Mouse (Mus musculus): Measurements from ENCODE around the gene Cpm.
"Not testable (repeated sequence)": the region's sequence is repeated elsewhere in the genome, so short reads cannot be mapped to it uniquely, and the experiment has no call there.

The Cpm gene

DNA sequence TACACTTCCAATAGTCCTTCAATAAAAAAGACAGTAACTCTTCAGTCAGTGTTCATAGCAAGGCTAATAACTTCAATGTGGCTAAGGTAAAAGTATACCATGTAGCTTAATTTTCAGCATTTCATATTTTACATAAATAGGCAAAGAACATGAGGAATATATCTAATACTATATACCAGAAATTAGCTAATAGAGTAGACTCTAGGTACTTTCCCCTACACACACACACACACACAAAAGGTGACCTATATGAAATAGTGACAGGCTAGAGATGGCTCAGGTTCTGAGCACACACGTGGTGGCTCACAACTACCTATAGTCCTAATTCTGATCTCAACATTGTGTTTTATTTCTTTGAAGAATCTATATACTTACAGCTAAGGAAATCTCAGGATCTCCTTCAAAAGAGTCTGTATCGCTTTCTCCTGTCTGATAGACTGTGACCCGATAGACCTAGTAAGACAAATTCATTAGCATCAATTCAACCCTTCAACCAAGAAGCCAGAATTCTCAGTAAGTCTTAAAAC lies 61.5 kb downstream of the Cpm start:
- no peak for DNase-seq

DNA sequence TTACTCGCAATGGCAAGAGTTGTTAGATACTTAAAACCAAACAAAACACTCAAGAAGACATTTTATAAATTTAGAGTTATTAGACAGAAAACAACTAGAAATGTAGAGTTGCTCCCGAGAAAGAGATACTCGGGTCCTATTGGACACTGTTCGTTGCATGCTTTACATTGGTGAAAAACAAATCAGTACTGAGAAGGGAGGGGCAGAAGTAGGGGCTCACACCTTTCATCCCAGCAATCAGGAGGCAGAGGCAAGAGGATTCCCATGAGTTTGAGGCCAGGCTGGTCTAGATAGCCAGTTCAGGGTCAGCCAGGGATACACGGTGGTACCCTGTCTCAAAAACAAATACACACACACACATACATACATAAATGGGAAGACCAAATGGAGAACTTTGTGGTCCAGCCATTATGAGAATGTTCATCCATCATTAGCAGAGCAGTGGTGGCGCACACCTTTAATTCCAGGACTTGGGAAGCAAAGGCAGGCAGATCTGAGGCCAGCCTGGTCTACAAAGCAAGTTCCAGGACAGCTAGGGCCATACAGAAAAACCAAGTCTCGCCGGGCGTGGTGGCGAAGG lies 62.2 kb downstream of the Cpm start:
- DNase-seq = no peak

DNA sequence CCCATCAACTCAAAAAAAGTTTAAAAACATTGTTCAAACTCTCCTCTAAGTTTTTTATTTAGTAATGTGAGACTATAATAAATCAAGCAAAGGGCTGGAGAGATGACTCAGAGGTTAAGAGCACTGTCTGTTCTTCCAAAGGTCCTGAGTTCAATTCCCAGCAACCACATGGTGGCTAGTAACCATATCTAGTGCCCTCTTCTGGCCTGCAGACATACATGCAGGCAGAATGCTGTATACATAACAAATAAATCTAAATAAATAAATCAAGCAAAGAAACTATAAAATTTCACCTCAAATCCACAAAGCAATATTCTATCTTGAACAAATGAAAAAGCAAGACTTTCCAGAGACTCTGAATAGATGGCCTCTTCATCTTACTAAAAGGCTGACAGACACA lies 62.9 kb downstream of the Cpm start:
- no peak for DNase-seq

DNA sequence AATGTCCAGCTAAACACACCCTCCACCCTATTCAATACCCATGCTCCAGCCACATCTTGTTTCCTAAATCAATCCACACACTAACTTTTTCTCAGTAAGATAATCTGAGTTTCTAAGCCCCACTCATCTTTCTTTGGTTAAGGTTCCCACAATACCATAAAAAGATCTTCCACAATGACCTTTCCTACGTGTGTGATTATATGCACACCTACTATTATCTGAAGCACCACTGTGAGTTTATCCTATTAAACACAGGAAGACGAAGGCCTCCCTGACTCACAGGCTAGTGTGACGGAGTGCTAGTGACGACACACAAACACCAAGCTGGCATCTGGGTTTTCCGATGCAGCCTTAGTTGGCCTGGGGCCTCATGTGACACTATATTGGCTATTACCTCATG lies 63.7 kb downstream of the Cpm start:
- DNase-seq = no peak

DNA sequence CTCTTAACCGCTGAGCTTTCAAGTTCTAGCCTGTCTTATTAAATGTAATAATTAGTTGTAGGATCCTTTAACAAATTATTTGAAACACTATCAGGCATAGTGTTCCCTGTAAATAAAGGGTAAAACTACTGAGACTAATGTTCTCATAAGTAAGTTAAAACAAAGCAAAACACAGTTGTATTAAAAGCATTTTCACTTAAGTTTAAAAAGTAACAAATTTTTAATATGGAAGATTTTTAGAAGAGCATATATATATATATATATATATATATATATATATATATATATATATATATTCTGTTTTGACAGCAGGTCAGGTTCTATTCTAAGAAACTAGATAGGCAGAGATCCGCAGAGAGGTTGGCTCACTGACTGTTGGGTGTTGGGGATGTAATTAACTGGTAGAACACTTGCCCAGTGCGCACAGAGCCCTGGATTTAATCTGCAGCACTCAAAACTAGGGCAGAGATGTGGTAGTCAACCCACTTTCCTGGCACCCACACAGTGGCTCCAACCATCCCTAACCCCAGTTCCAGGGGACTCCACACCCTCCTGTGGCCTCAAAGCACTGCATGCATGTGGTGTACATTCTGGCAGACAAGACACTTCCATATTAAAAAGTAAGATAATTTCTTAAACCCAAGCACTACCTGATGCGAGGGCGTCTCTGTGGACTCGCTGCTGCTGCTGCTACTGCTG lies 65.1 kb downstream of the Cpm start:
- DNase-seq = no peak

DNA sequence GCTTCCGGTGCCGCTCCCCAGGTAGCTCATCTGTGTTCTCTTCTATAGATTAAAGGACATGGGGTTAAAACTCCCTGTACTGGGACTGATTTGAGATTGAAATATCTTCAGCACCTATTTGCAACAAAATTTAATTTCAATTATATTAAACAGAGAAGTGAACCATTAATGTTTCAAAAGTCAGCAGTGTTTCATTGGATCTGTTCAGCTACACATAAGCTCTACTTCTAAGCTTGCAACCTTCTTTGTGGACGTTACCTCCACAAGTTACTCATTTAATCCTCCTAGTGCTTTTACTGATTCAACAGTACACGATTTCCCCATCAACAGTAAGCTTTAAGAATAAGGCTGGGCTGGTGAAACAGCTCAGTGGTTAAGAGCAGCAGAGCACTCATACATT lies 65.7 kb downstream of the Cpm start:
- DNase-seq = no peak

DNA sequence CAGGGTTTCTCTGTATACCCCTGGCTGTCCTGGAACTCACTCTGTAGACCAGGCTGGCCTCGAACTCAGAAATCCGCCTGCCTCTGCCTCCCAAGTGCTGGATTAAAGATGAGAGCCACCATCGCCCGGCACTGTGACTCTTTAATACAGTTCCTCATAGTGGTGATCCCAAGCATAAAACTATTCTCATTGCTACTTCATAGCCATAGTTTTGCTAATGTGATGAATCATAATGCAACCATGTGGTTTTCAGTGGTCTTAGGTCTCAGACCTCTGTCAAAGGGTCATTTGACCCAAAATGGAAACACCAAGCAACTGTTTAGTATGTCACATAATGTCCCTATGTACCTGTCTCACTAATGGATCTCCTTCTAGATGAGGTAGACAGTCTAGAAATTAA lies 66.3 kb downstream of the Cpm start:
- no peak for DNase-seq

DNA sequence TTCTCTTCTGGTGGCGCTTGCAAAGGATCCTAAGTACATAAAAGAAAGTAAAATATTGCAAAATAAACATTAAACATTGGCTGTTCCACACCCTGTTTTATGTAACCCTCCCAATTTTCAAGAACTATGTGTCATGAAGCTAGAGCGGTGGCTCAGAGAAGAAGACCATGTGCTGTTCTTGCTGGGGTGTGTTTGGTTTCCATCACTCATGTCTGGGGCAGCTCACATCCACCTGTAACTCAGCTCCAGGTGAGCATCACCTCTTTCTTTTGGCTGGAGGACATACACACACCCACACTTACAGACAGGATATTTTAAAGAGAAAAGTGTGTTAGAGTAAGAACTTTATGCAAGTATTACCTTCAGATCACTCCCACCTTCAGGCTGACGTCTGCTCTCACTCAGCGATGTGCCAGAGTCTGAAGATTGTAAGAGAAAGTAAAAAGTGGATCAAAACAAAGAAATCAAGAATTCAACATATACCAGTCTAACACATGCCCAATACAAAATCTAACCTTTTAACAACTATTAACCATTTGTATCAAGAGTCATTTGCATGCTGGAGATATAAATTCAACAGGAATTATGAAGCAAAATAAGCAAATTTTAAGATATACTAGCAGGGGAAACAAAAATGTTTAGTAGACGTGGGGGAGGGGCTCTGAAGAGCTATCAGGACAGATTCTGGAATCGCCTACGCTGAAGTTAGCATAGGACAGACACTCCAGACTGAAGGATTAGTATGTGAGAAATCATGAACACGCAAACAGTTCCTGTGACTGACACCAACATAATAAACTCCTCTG lies 66.9 kb downstream of the Cpm start:
- no peak for DNase-seq

DNA sequence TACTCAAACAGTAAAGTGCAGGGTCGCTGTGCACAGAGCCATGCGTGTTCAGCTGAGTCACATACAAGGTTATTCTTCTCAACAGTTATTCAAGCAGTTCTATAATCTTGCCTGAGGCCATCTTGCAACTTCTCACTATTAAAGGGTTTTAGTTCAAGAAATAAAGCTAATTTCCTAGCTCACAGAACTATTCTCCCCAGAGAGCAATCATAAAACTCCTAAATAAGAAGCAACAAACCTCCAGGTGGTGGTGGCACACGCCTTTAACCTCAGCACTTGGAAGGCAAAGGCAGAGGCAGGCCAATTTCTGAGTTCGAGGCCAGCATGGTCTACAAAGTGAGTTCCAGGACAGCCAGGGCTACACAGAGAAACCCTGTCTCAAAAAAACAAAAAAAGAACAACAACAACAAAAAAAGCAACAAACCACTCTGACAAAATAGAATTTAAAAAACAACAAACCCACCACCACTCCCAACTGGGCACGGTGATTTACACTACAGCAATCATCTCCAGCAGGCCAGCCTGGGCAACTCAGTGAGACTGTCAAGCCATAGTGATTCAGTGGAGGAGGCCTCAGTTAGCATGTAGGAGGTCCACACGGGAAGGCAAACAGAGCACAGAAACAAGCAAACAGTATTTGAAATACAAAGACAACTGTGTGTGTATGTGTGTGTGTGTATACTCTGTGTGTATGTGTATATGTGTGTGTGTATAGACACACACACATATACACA lies 67.7 kb downstream of the Cpm start:
- no peak for DNase-seq

DNA sequence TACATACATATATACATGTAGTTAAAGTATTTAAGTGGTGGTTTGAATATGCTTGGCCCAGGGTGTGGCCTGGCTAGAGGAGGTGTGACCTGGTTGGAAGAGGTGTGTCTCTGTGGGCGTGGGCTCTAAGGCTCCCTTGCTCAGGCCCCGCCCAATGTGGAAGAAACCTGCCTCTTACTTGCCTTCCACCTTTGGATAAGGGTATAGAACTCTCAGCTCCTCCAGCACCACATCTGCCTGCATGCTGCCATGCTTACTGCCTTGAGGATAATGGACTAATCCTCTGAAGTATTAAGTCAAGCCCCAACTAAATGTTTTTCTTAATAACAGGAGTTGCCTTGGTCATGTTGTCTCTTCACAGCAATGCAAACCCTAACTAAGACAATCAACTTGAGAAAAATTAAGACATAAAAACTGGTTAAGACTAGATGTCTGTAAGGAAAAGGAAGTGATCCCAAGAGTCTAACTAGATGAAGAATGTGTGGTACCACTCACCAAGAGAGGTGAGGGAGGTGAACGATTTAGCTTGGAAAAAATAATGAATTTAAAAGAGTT lies 68.3 kb downstream of the Cpm start:
- DNase-seq = no peak

DNA sequence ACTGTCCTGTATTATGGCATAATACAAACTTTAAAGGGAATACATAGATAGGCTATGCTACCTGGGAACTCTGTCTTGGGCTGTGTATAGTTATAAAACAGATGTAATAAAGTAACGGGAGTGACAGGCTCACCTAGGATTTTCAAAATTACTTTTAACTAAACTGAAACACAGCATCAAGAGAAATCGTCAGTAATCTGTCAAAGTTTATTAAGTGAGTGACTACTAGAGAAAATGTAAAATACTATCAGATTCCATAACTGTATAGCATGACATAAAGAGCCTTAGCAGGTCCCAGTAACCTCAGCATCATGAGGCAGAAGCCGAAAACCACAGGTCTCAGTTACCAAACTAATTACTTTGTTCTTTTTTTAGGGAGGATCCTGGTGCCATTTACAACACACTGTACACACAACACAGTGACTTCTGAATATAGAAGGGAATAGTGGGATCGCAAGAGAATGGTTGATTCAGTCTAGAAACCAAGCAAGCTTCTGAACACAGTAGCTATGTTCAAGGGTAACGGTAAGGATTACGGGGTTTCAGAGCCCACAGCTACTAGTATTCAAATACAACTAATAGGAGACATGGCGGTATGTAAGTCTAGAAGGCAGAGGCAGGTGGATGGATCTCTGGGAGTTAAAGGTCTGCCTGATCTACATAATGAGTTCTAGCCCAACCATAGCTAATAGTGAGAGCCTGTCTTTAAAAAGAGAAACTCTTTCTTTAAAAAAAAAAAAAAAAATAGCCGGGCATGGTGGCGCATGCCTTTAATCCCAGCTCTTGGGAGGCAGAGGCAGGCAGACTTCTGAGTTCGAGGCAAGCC lies 69.2 kb downstream of the Cpm start:
- DNase-seq = no peak

DNA sequence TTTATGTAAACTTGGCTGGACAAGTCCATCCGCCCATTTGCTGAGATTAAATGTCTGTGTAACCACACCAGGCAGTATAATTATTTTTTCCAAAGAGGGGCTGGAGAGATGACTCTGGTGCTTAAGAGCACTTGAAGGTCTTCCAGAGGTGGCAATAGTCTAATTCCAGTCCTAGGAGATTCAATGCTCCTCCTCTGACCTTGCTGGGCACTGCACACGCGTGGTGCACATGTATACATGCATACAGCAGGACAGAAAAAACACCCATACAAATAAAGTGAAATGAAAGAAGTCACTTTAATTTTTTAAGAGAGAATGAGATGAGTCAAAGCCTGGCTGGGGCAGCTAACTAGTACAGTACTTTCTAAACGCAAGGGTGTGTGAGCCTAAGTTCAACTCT lies 70.6 kb downstream of the Cpm start:
- no peak for DNase-seq

DNA sequence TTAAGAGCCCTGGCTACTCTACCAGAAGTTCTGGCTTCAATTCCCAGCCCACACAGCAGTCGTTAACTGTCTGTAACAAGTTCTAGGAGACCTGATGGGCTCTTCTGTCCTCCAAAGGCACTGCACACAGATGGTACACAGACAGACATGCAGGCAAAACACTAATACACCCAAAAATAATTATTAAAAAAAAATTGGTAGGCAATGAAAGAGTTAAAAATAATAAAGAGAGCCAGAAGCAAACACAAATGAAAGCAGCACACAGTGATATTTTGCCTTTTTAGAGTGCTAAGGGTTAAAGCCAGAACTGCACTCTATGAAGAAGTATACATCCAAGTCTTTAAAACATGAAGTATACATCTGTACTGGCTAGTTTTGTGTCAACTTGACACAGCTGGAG lies 71.2 kb downstream of the Cpm start:
- no peak for DNase-seq

DNA sequence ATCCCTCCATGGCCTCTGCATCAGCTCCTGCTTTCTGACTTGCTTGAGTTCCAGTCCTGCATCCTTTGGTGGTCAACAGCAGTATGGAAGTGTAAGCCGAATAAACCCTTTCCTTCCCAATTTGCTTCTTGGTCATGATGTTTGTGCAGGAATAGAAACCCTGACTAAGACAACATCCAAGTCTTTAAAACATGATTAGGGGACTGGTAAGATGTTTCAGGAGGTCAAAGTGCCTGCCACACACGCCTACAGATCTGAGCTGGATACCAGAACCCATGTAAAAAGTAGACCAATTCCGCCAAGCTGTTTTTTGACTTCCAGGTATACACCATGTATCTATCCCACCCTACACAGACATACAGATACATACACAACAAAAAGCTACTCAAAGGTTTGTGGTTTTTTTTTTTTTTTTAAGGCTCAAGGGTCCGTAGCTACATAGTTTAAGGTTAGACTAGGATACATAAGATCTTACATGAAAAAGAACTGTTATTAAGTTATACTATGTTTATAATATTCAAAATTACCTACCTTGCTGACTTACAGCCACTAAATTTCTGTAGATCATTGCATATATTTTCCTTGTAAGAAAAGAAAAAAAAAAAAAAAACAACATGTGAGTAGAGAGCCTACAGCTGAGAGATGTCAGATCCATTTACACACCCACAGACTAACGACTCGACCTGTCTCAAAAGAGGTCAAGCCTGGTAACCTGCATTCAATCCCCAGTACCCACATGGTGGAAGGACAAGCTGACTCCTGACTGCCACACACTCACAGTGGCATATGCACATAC lies 71.9 kb downstream of the Cpm start:
- DNase-seq = no peak

DNA sequence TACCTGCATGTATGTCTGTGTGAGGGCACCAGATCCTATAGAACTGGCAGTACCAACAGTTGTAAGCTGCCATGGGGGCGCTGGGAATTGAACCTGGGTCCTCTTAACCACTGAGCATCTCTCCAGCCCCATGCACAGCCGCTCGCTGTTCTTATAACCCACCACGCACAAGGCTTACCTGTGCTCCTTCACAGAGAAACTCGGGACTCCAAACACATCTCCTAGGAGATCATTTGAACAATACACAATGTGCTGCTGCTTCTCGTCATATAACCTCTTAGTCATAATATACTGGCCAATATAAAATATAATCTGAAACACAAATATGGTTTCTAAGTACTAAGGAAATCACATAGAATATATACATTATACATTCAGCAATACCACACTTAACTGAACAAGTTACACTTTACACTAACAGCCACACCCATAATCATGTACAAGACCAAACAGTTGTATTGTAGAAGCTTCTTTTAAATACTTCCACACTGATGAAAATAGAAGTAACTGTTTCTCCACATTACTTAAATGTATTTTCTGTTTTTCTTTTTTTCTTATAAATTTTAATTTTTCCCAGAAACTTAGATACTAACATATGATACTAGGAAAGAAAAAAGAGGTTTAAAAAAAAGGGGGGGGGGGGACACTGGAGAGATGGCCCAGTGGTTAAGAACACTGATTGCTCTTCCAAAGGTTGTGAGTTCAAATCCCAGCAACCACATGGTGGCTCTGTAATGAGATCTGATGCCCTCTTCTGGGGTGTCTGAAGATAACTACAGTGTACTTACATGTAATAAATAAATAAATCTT lies 72.9 kb downstream of the Cpm start:
- DNase-seq = no peak

DNA sequence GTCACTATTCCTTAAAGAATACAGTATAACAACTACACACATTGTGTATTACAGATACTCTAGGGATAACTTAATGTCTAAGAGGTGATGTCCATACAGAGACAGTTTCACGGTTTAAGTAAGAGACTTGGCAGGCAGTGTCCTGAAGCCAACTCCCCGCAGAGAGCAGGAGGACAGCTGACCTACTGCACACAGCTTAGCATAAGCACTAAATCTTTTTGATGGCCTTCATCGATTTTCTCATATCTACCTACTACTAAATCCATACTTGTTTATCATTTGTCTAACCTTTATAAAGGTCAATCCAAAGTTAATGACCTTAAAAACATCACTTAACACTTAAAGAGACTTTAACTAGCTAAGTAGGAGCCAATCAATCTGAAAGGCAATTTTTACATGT lies 74.2 kb downstream of the Cpm start:
- no peak for DNase-seq

DNA sequence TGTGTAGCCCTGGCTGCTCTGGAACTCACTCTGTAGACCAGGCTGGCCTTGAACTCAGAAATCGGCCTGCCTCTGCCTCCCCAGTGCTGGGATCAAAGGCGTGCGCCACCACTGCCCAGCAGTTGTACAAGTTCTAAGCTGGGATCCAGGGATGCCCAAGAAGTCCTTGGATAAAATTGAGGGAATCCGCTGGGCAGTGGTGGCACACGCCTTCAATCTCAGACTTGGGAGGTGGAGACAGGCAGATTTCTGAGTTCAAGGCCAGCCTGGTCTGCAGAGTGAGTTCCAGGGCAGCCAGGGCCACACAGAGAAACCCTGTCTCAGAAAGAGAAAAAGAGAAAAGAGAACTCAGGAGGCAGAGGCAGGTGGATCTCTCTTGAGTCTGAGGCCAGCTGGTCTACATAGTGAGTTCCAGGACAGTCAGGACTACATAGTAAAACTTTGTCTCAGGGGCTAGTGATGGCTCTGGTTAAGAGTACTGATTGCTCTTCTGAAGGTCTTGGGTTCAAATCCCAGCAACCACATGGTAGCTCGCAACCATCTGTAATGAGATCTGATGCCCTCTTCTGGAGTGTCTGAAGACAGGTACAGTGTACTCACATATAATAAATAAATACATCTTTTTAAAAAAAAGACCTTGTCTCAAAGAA lies 75.1 kb downstream of the Cpm start:
- not testable (repeated sequence) for DNase-seq

DNA sequence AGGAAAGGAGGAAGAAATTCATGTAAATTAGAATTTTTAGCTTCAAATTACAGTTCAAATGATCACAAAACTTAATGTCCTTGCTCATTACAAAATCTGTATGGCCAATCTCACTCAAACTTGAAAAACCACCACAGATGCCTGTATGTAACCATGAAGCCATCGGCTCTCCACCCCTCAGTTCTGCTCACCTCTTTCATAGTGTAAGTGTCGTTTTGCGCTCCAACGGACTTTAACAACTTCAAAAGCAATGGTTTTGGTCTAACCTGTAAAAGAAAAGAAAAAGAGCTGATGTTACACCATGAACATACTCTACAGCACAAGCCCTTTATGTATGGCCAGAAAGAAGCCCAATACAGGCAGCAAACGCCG lies 75.7 kb downstream of the Cpm start:
- DNase-seq = no peak

DNA sequence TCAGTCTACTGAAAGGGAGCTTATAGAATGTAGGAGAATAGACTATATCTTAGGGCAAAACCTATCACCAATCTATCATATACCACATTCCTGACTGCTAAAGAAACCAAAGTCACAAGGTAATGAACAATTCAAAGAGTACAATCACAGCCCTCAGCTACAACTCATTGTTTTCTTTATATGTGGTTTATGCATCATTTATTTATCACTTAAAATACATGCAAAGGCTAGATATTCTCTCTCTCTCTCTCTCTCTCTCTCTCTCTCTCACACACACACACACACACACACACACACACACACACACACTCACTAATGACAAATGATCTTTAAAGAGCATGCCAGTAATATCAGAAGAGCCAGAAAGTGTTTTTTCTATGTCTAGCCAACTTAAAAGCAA lies 76.5 kb downstream of the Cpm start:
- no peak for DNase-seq

DNA sequence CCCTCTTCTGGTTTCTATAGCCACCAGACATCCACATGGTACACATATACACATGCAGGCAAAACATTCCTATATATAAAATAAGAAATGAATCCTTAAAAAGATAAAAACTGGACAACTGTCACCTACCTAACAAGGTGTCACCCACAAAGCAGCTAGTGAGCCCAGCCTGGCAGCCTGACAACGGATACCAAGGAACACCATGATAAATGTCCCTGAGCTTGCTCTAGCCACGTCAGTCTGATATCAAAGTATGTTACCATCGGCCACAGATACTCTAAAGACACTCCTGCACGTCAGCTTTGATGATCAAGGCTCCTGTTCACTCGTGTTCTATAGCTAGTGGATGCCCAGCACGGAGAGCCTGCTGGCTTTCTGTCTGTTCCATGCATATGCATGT lies 77.1 kb downstream of the Cpm start:
- DNase-seq = no peak
